Mouse (Mus musculus) midbrain, embryonic 11.5 days (tissue): ENCODE data around the gene Slc31a1. TPM values are rescaled to one million over a fixed set of nuclear protein-coding genes. Genes with fewer than 3 reads are reported as not detected.
A peak's percentile ranks its signal among the peaks of the same experiment; 100 is the strongest.

Experiments used
- ATAC-seq: fragments of 200-750 bp; cut with Nextera tagmentation; 2 replicates; pipeline ENCODE4 v1.8.0; 2017; ENCODE audit warnings: moderate TSS enrichment, moderate library complexity; ENCODE audit not compliant: low FRiP score
- DNase-seq: peaks from one replicate; pipeline ENCODE4 v3.0.0; 2015; ENCODE audit warnings: low spot score; ENCODE audit errors: missing footprints
- H3K27ac ChIP-seq: fragments of 300-500 bp; sonication (generic); 2 replicates; pipeline ENCODE4 v1.5.1; 2014; ENCODE audit warnings: low read depth, low read length
- H3K27me3 ChIP-seq: fragments of 300-500 bp; sonication (generic); 2 replicates; pipeline ENCODE4 v1.6.1; 2014; ENCODE audit warnings: mild to moderate bottlenecking, low read length, moderate library complexity, mixed read lengths; ENCODE audit not compliant: control insufficient read depth, insufficient read depth
- H3K36me3 ChIP-seq: fragments of 300-500 bp; sonication (generic); 2 replicates; pipeline ENCODE4 v1.6.1; 2014; ENCODE audit warnings: mild to moderate bottlenecking, low read length, moderate library complexity, mixed read lengths; ENCODE audit not compliant: control insufficient read depth, insufficient read depth
- H3K4me1 ChIP-seq: fragments of 300-500 bp; sonication (generic); 2 replicates; pipeline ENCODE4 v1.6.1; 2014; ENCODE audit warnings: low read length; ENCODE audit not compliant: control insufficient read depth, insufficient read depth
- H3K4me2 ChIP-seq: fragments of 300-500 bp; sonication (generic); 2 replicates; pipeline ENCODE4 v1.6.1; 2014; ENCODE audit warnings: mild to moderate bottlenecking, moderate library complexity
- H3K4me3 ChIP-seq: fragments of 300-500 bp; sonication (generic); 2 replicates; pipeline ENCODE4 v1.5.1; 2014; ENCODE audit warnings: low read depth, low read length
- H3K9ac ChIP-seq: fragments of 300-500 bp; sonication (generic); 2 replicates; pipeline ENCODE4 v1.6.1; 2014; ENCODE audit warnings: low read length
- H3K9me3 ChIP-seq: fragments of 300-500 bp; sonication (generic); 2 replicates; pipeline ENCODE4 v1.6.1; 2016; ENCODE audit warnings: low read length; ENCODE audit not compliant: control insufficient read depth
- WGBS: fragments of 180-500 bp; shearing (Covaris S2); extraction: QIAGEN DNeasy Blood & Tissue Kit; methylation state at CpG from one replicate; pipeline ENCODE4 v1.1.7; 2014; 5-methylcytosine and 5-hydroxymethylcytosine counted together
- polyA plus RNA-seq: library from polyadenylated mRNA; unstranded; fragments of >200 nt; fragmentation: Nextera tagmentation; extraction: Ambion mirVana; gene quantifications from 2 replicates; pipeline ENCODE4 v1.2.1, GENCODE M21; 2014

Slc31a1 gene
- 50.2 and 52.4 TPM in 2 replicates for polyA plus RNA-seq

GRCm38 (mm10) chr4:62360088-62360804 lies at the start of gene Slc31a1, which contains the start of gene Fkbp15:
TSS of gene Slc31a1 (plus strand) at chr4:62360727.
TSS of gene Fkbp15 (minus strand) at chr4:62360548.
- Histone ChIP-seq H3K9ac (peak within 1 kb of the TSS; percentile 81), H3K27ac (peak within 1 kb of the TSS; percentile 40; the same call in 1 of the 2 replicates), H3K36me3 (no peaks in the 10 kb centered on the region), H3K27me3 (no peaks in the 10 kb centered on the region), H3K4me3 (peak within 1 kb of the TSS; percentile 61), H3K4me2 (peak within 1 kb of the TSS; percentile 80), H3K9me3 (no peaks in the 10 kb centered on the region), H3K4me1 (peaks cover 12% of the 10 kb centered on the region)
- DNase-seq (peak; percentile 100), ATAC-seq (peak; percentile 100)
- WGBS, result under 1% methylated on average over 51 of the region's 51 CpGs

DNA sequence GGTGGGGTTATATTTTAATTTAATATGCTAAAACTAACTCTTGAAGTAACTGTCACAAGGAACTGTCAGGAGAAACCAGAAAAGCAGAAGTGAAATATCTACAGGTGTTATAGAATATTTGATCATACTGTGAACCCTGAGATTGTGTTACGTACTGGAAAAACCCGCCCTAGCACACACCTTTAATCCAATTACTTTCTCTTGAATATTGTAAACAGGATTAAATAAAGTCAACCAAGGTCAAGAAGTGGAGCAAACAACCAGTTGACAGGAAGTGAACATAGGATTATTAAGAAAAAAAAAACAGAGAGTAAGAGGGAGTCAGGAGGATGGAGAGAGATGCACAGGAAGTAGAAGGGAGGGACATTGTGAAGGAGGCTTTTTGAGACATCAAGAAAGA lies 47.7 kb upstream of the Slc31a1 start:
- no peak overlapping the region for H3K4me2 ChIP-seq
- no peak overlapping the region for H3K27ac ChIP-seq
- no peak overlapping the region for H3K9ac ChIP-seq
- H3K27me3 ChIP-seq, result no peaks in the 10 kb centered on the region
- no peaks in the 10 kb centered on the region; the same call in 1 of the 2 replicates for H3K36me3 ChIP-seq
- DNase-seq, result no peak
- no peak overlapping the region for H3K4me3 ChIP-seq
- WGBS, result 90% methylated on average over 2 of the region's 2 CpGs
- no peaks in the 10 kb centered on the region for H3K9me3 ChIP-seq
- no peak for ATAC-seq
- no peaks in the 10 kb centered on the region for H3K4me1 ChIP-seq

GRCm38 (mm10) chr4:62313641-62314211 lies 46.8 kb upstream of the Slc31a1 start:
- ATAC-seq (no peak), DNase-seq (no peak)
- no peak overlapping the region for H3K27ac ChIP-seq
- H3K4me1 ChIP-seq, result no peaks in the 10 kb centered on the region
- no peaks in the 10 kb centered on the region for H3K27me3 ChIP-seq
- 91% methylated on average over 9 of the region's 9 CpGs for WGBS
- H3K4me2 ChIP-seq, result no peak overlapping the region
- no peak overlapping the region for H3K4me3 ChIP-seq
- no peaks in the 10 kb centered on the region; the same call in 1 of the 2 replicates for H3K36me3 ChIP-seq
- no peak overlapping the region for H3K9ac ChIP-seq
- H3K9me3 ChIP-seq, result no peaks in the 10 kb centered on the region

DNA sequence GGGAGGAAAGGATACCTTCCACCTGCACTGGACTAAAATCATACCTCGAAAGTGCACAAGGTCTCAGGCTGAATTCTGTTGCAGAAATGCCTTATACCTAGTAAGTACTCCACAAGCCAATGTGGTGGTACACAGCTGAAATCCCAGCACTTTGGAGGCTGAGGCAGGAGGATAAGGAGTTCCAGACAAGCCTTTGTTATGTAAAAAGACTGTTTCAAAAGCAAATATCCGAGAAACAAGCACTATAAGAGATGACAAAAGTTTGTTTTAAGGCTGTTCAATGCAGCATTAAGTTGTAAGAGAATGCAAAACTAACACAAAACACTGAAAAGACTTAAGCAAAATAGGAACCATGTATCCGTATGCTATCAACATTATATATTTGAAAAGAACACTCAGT lies 46.0 kb upstream of the Slc31a1 start:
- DNase-seq, result no peak
- no peaks in the 10 kb centered on the region for H3K9me3 ChIP-seq
- no peak for ATAC-seq
- H3K27me3 ChIP-seq, result no peaks in the 10 kb centered on the region
- WGBS, result 82% methylated on average over 3 of the region's 3 CpGs
- H3K9ac ChIP-seq, result no peak overlapping the region
- H3K4me3 ChIP-seq, result no peak overlapping the region
- no peak overlapping the region for H3K27ac ChIP-seq
- no peaks in the 10 kb centered on the region for H3K4me1 ChIP-seq
- no peak overlapping the region for H3K4me2 ChIP-seq
- no peaks in the 10 kb centered on the region; the same call in 1 of the 2 replicates for H3K36me3 ChIP-seq

- no peaks in the 10 kb centered on the region for H3K27me3 ChIP-seq
- H3K27ac ChIP-seq, result no peak overlapping the region
- no peak for ATAC-seq
- H3K9ac ChIP-seq, result no peak overlapping the region
- no peaks in the 10 kb centered on the region for H3K9me3 ChIP-seq
- no peak for DNase-seq
- H3K4me2 ChIP-seq, result no peak overlapping the region
- H3K4me1 ChIP-seq, result no peaks in the 10 kb centered on the region
- no peak overlapping the region for H3K4me3 ChIP-seq
- WGBS, result 91% methylated on average over 2 of the region's 2 CpGs
- no peaks in the 10 kb centered on the region; the same call in 1 of the 2 replicates for H3K36me3 ChIP-seq
Observed at GRCm38 (mm10) chr4:62316456-62316855, 44.1 kb upstream of the Slc31a1 start.

- H3K27ac ChIP-seq, result no peak overlapping the region
- H3K9me3 ChIP-seq, result no peaks in the 10 kb centered on the region
- no peak overlapping the region for H3K4me2 ChIP-seq
- 0 out of 2 replicates have a peak, but pooled peaks cover 3% of the 10 kb centered on the region for H3K36me3 ChIP-seq
- H3K9ac ChIP-seq, result no peak overlapping the region
- H3K4me1 ChIP-seq, result no peaks in the 10 kb centered on the region
- H3K27me3 ChIP-seq, result no peaks in the 10 kb centered on the region
- WGBS, result 84% methylated on average over 1 of the region's 1 CpGs
- no peak for DNase-seq
- ATAC-seq, result no peak
- no peak overlapping the region for H3K4me3 ChIP-seq
Observed at GRCm38 (mm10) chr4:62318294-62318693, 42.2 kb upstream of the Slc31a1 start.

GRCm38 (mm10) chr4:62322684-62323083 lies 37.8 kb upstream of the Slc31a1 start:
- WGBS, result 94% methylated on average over 3 of the region's 3 CpGs
- H3K27me3 ChIP-seq, result no peaks in the 10 kb centered on the region
- no peak overlapping the region for H3K27ac ChIP-seq
- no peaks in the 10 kb centered on the region for H3K9me3 ChIP-seq
- no peak overlapping the region for H3K4me3 ChIP-seq
- DNase-seq (peak; percentile 84), ATAC-seq (no peak)
- H3K4me1 ChIP-seq, result no peaks in the 10 kb centered on the region
- H3K4me2 ChIP-seq, result no peak overlapping the region
- no peak overlapping the region for H3K9ac ChIP-seq
- H3K36me3 ChIP-seq, result peaks cover 6% of the 10 kb centered on the region; the same call in 1 of the 2 replicates

GRCm38 (mm10) chr4:62326111-62326510 lies 34.4 kb upstream of the Slc31a1 start:
- Histone ChIP-seq H3K4me3 (no peak overlapping the region), H3K4me2 (no peak overlapping the region), H3K9me3 (no peaks in the 10 kb centered on the region), H3K27ac (no peak overlapping the region), H3K4me1 (no peaks in the 10 kb centered on the region), H3K36me3 (peaks cover 6% of the 10 kb centered on the region; the same call in 1 of the 2 replicates), H3K9ac (no peak overlapping the region), H3K27me3 (no peaks in the 10 kb centered on the region)
- ATAC-seq (no peak), DNase-seq (no peak)

GRCm38 (mm10) chr4:62328941-62329660 lies 31.4 kb upstream of the Slc31a1 start:
- H3K9me3 ChIP-seq, result no peaks in the 10 kb centered on the region
- ATAC-seq (no peak), DNase-seq (no peak)
- H3K36me3 ChIP-seq, result no peaks in the 10 kb centered on the region
- no peaks in the 10 kb centered on the region for H3K4me1 ChIP-seq
- H3K9ac ChIP-seq, result no peak overlapping the region
- H3K4me2 ChIP-seq, result no peak overlapping the region
- 88% methylated on average over 6 of the region's 6 CpGs for WGBS
- H3K27ac ChIP-seq, result no peak overlapping the region
- H3K4me3 ChIP-seq, result no peak overlapping the region
- H3K27me3 ChIP-seq, result no peaks in the 10 kb centered on the region
